Comparison of ENCODE assay signal across 8 mouse cellular contexts in the genomic region with DNA sequence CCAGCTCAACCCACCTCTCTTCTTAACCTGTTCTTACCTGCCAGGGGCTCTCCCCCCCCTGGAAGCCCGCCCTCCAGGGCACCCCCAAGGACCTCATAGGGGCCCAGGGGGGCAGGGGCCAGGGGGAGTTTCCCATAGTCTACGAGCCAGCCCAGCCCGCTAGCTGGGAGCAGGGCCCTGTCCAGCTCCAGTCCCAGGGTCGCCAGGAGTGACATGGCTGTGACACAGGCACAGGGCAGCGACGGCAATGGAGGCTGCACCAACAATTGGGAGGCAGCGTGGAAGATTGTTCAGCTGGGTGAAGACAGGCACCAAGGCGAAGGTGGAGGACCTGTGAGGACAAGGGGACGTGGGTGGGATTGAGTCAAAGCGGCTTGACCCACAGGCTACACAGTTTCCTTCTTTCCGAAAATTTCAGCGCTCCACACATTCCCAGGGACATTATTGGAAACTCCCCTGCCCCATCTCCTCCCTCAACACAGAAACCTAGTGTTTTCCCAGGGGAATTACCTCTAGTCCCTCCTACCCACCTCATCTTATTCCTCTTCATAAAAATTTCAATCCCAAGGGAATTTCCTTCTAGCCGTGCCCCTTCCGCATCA. TPM values are rescaled to one million over a fixed set of nuclear protein-coding genes. Genes with fewer than 3 reads are reported as not detected.
A peak's percentile ranks its signal among the peaks of the same experiment; 100 is the strongest.
DNase-seq lines count a peak whose midpoint lies in the region; ATAC-seq and TF ChIP-seq lines count a peak whose summit lies in the region.

No protein-coding gene starts in this region.

- no peaks in the 10 kb centered on the region for H3K27me3 ChIP-seq in hindbrain, embryonic 11.5 days (ENCODE audit: control insufficient read depth, insufficient read depth, low read length)
- no peaks in the 10 kb centered on the region for H3K27me3 ChIP-seq in liver, embryonic 14.5 days (ENCODE audit: control insufficient read depth, insufficient read depth, low read length)

- TF ChIP-seq CTCF in liver, embryonic 14.5 days (IDR thresholded peaks at IDR 0.05; ENCODE audit: low read depth) = no peak

- peak overlapping the region; percentile 92 for H3K4me3 ChIP-seq in hindbrain, embryonic 11.5 days (ENCODE audit: low read depth, low read length)
- peak overlapping the region; percentile 82 to 94 for H3K4me3 ChIP-seq in liver, embryonic 14.5 days (ENCODE audit: insufficient read depth in 1 of 2, low read depth in 2 of 2, low read length in 2 of 2)

- WGBS in hindbrain, embryonic 11.5 days = 34% methylated on average over 14 of the region's 14 CpGs
- WGBS in liver, embryonic 14.5 days (ENCODE audit: insufficient replicate concordance) = 44% methylated on average over 14 of the region's 14 CpGs

- H3K27ac ChIP-seq in hindbrain, embryonic 11.5 days (ENCODE audit: low read depth, low read length) = peak overlapping the region; percentile 93; the same call in 1 of the 2 replicates
- H3K27ac ChIP-seq in liver, embryonic 14.5 days = peak overlapping the region; percentile 94

- H3K9me3 ChIP-seq in hindbrain, embryonic 11.5 days (ENCODE audit: control insufficient read depth, low read length) = no peaks in the 10 kb centered on the region
- H3K9me3 ChIP-seq in liver, embryonic 14.5 days (ENCODE audit: control insufficient read depth, low read length) = no peaks in the 10 kb centered on the region

- TF ChIP-seq EP300 in liver, embryonic 14.5 days (IDR thresholded peaks at IDR 0.05; ENCODE audit: low read depth) = no peak

- no peaks in the 10 kb centered on the region for H3K36me3 ChIP-seq in hindbrain, embryonic 11.5 days (ENCODE audit: control insufficient read depth, insufficient read depth, low read length)
- peaks cover 5% of the 10 kb centered on the region; the same call in 1 of the 2 replicates for H3K36me3 ChIP-seq in liver, embryonic 14.5 days (replicated peaks; ENCODE audit: control insufficient read depth, insufficient read depth, low read depth)

- peak overlapping the region; percentile 35; the same call in 1 of the 2 replicates for H3K9ac ChIP-seq in hindbrain, embryonic 11.5 days (ENCODE audit: low read depth, low read length)
- peak overlapping the region; percentile 69 for H3K9ac ChIP-seq in liver, embryonic 14.5 days (replicated peaks)

- H3K4me2 ChIP-seq in hindbrain, embryonic 11.5 days (replicated peaks; ENCODE audit: low read depth, low read length) = peak overlapping the region; percentile 28
- H3K4me2 ChIP-seq in liver, embryonic 14.5 days (ENCODE audit: low read depth) = peak overlapping the region; percentile 84

- H3K4me1 ChIP-seq in hindbrain, embryonic 11.5 days (replicated peaks; ENCODE audit: control insufficient read depth, insufficient read depth, low read length) = peaks cover 17% of the 10 kb centered on the region
- peaks cover 25 to 34% of the 10 kb centered on the region in 2 experiments for H3K4me1 ChIP-seq in liver, embryonic 14.5 days (replicated peaks; ENCODE audit: control insufficient read depth in 2 of 2, insufficient read depth in 2 of 2, low read length in 1 of 2)

- peak; percentile 13 for ATAC-seq in hindbrain, embryonic 11.5 days (ENCODE audit: low FRiP score)
- ATAC-seq in liver, embryonic 14.5 days (ENCODE audit: insufficient read depth) = no peak

- DNase-seq in cerebellum, adult 8-10 months = peak; percentile 45
- no peak for DNase-seq in cerebellum, postnatal 4 days (ENCODE audit: low spot score in 2 of 2)
- DNase-seq in thymus, adult 18-20 months = peak; percentile 29 to 47
- no peak for DNase-seq in thymus, postnatal 25 days
- no peak for DNase-seq in hindbrain, embryonic 11.5 days (ENCODE audit: low spot score)
- no peak for DNase-seq in liver, embryonic 14.5 days (ENCODE audit: low read depth in 3 of 3, low spot score in 3 of 3)
- DNase-seq in thymus, postnatal 4 days = peak; percentile 44
- DNase-seq in retina, postnatal 1 day = no peak

RNA-seq across cellular contexts. Expression of gene Nup62, which starts 0.8 kb away (rescaled TPM):
- polyA plus RNA-seq in hindbrain, embryonic 11.5 days (2014; fragmentation: Nextera tagmentation; extraction: Ambion mirVana) = 44.2 and 62.3 TPM in 2 replicates
- polyA plus RNA-seq in liver, embryonic 14.5 days (2012; rRNA removed) = 44.8 and 50.2 TPM in 2 replicates
- polyA plus RNA-seq in liver, embryonic 14.5 days (2014; fragmentation: Nextera tagmentation; extraction: Ambion mirVana) = 31.5 and 32.8 TPM in 2 replicates

RNA-seq across cellular contexts. Expression of gene Il4i1, which starts 1.1 kb away (rescaled TPM):
- polyA plus RNA-seq in hindbrain, embryonic 11.5 days (2014; fragmentation: Nextera tagmentation; extraction: Ambion mirVana) = 0.60 and 1.7 TPM in 2 replicates
- polyA plus RNA-seq in liver, embryonic 14.5 days (2012; rRNA removed) = 0.36 and 0.40 TPM in 2 replicates
- polyA plus RNA-seq in liver, embryonic 14.5 days (2014; fragmentation: Nextera tagmentation; extraction: Ambion mirVana) = 0.22 and 0.52 TPM in 2 replicates

RNA-seq across cellular contexts. Expression of gene Atf5, which starts 1.4 kb away (rescaled TPM):
- polyA plus RNA-seq in hindbrain, embryonic 11.5 days (2014; fragmentation: Nextera tagmentation; extraction: Ambion mirVana) = 1.9 and 2.0 TPM in 2 replicates
- 33.8 and 36.4 TPM in 2 replicates for polyA plus RNA-seq in liver, embryonic 14.5 days (2012; rRNA removed)
- 2.5 TPM in 2 replicates for polyA plus RNA-seq in liver, embryonic 14.5 days (2014; fragmentation: Nextera tagmentation; extraction: Ambion mirVana)

RNA-seq across cellular contexts. Expression of gene Akt1s1, which starts 33.7 kb away (rescaled TPM):
- polyA plus RNA-seq in hindbrain, embryonic 11.5 days (2014; fragmentation: Nextera tagmentation; extraction: Ambion mirVana) = 31.7 and 38.0 TPM in 2 replicates
- polyA plus RNA-seq in liver, embryonic 14.5 days (2012; rRNA removed) = 25.8 and 36.4 TPM in 2 replicates
- 10.0 and 10.6 TPM in 2 replicates for polyA plus RNA-seq in liver, embryonic 14.5 days (2014; fragmentation: Nextera tagmentation; extraction: Ambion mirVana)

RNA-seq across cellular contexts. Expression of gene Tbc1d17, which starts 33.8 kb away (rescaled TPM):
- 60.9 and 65.5 TPM in 2 replicates for polyA plus RNA-seq in hindbrain, embryonic 11.5 days (2014; fragmentation: Nextera tagmentation; extraction: Ambion mirVana)
- polyA plus RNA-seq in liver, embryonic 14.5 days (2012; rRNA removed) = 12.9 and 16.2 TPM in 2 replicates
- polyA plus RNA-seq in liver, embryonic 14.5 days (2014; fragmentation: Nextera tagmentation; extraction: Ambion mirVana) = 18.3 and 20.2 TPM in 2 replicates

Comparison
In these comparisons a context has a peak if more than half of its experiments do, and no peak if none do; other contexts are left out.
1. DNase-seq: peak in cerebellum, adult 8-10 months (single experiment), thymus, adult 18-20 months (2 of 2) and thymus, postnatal 4 days (single experiment); none in cerebellum, postnatal 4 days (0 of 2), thymus, postnatal 25 days (single experiment), hindbrain, embryonic 11.5 days (single experiment), liver, embryonic 14.5 days (0 of 3) and retina, postnatal 1 day (single experiment).